Mouse (Mus musculus): ENCODE results near the gene 4930412O13Rik.

The 4930412O13Rik gene

GRCm38 (mm10) chr2:9881051-9881591 lies at the start of gene 4930412O13Rik:
Gene 4930412O13Rik, plus strand, starts transcription at chr2:9881252.
- peak; percentile 57 for DNase-seq (ENCODE audit: low spot score)

GRCm38 (mm10) chr2:9833712-9834111 lies 47.3 kb upstream of the 4930412O13Rik start:
- DNase-seq (ENCODE audit: low spot score) = no peak

- no peak for DNase-seq (ENCODE audit: low spot score)
These were observed 45.9 kb upstream of the 4930412O13Rik start for GRCm38 (mm10) chr2:9835195-9835594.

GRCm38 (mm10) chr2:9852851-9853576 lies 28.0 kb upstream of the 4930412O13Rik start:
- no peak for DNase-seq (ENCODE audit: low spot score)

GRCm38 (mm10) chr2:9855861-9856260 lies 25.2 kb upstream of the 4930412O13Rik start:
- no peak for DNase-seq (ENCODE audit: low spot score)

- no peak for DNase-seq (ENCODE audit: low spot score)
These were observed 20.4 kb upstream of the 4930412O13Rik start for GRCm38 (mm10) chr2:9860698-9861097.

- DNase-seq (ENCODE audit: low spot score) = no peak
These were observed 13.8 kb upstream of the 4930412O13Rik start for GRCm38 (mm10) chr2:9867092-9867825.

GRCm38 (mm10) chr2:9871141-9871716 lies 9.8 kb upstream of the 4930412O13Rik start:
- no peak for DNase-seq (ENCODE audit: low spot score)

- DNase-seq (ENCODE audit: low spot score) = no peak
These were observed 9.3 kb upstream of the 4930412O13Rik start for GRCm38 (mm10) chr2:9871798-9872197.

- DNase-seq (ENCODE audit: low spot score) = no peak
These were observed 8.4 kb upstream of the 4930412O13Rik start for GRCm38 (mm10) chr2:9872682-9873081.

- no peak for DNase-seq (ENCODE audit: low spot score)
These were observed 7.3 kb upstream of the 4930412O13Rik start for GRCm38 (mm10) chr2:9873757-9874156.

GRCm38 (mm10) chr2:9874467-9875219 lies 6.4 kb upstream of the 4930412O13Rik start:
- no peak for DNase-seq (ENCODE audit: low spot score)

- no peak for DNase-seq (ENCODE audit: low spot score)
These were observed 5.8 kb upstream of the 4930412O13Rik start for GRCm38 (mm10) chr2:9875220-9875619.

GRCm38 (mm10) chr2:9875676-9876357 lies 5.2 kb upstream of the 4930412O13Rik start:
- no peak for DNase-seq (ENCODE audit: low spot score)

GRCm38 (mm10) chr2:9876621-9877325 lies 4.3 kb upstream of the 4930412O13Rik start:
- DNase-seq (ENCODE audit: low spot score) = no peak

- no peak for DNase-seq (ENCODE audit: low spot score)
These were observed 3.7 kb upstream of the 4930412O13Rik start for GRCm38 (mm10) chr2:9877326-9877690.

- DNase-seq (ENCODE audit: low spot score) = no peak
These were observed 3.0 kb upstream of the 4930412O13Rik start for GRCm38 (mm10) chr2:9877966-9878563.

- peak; percentile 82 for DNase-seq (ENCODE audit: low spot score)
These were observed 2.4 kb upstream of the 4930412O13Rik start for GRCm38 (mm10) chr2:9878564-9879081.

GRCm38 (mm10) chr2:9879092-9879491 lies 2.0 kb upstream of the 4930412O13Rik start:
- DNase-seq (ENCODE audit: low spot score) = no peak

GRCm38 (mm10) chr2:9879493-9879892 lies 1.6 kb upstream of the 4930412O13Rik start:
- DNase-seq (ENCODE audit: low spot score) = peak; percentile 93
